Mouse (Mus musculus) neural tube, embryonic 14.5 days (tissue): ENCODE measurements around the gene Tmem184b. TPM values are rescaled to one million over a fixed set of nuclear protein-coding genes. Genes with fewer than 3 reads are reported as not detected.

ENCODE experiments used
- ATAC-seq: fragments of 200-750 bp; cut with Nextera tagmentation; 2 replicates; pipeline ENCODE4 v1.8.0; 2017; ENCODE audit warnings: low read depth, mild to moderate bottlenecking, moderate TSS enrichment, moderate library complexity
- H3K27ac ChIP-seq: fragments of 300-500 bp; sonication (generic); 2 replicates; pipeline ENCODE4 v1.5.1; 2014; ENCODE audit warnings: low read depth, mild to moderate bottlenecking, control low read depth, low read length, moderate library complexity, mixed read lengths
- H3K27me3 ChIP-seq: fragments of 300-500 bp; sonication (generic); 2 replicates; pipeline ENCODE4 v1.6.1; 2014; ENCODE audit warnings: low read length; ENCODE audit not compliant: control insufficient read depth, insufficient read depth
- H3K36me3 ChIP-seq: fragments of 300-500 bp; sonication (generic); 2 replicates; pipeline ENCODE4 v1.6.1; 2014; ENCODE audit warnings: low read length, mixed read lengths; ENCODE audit not compliant: control insufficient read depth, insufficient read depth
- H3K4me1 ChIP-seq: fragments of 300-500 bp; sonication (generic); 2 replicates; pipeline ENCODE4 v1.6.1; 2014; ENCODE audit warnings: low read length; ENCODE audit not compliant: control insufficient read depth, insufficient read depth
- H3K4me2 ChIP-seq: fragments of 300-500 bp; sonication (generic); 2 replicates; pipeline ENCODE4 v1.6.1; 2014; ENCODE audit warnings: mild to moderate bottlenecking, low read depth, low read length, control low read depth
- H3K4me3 ChIP-seq: fragments of 300-500 bp; sonication (generic); 2 replicates; pipeline ENCODE4 v1.5.1; 2014; ENCODE audit warnings: low read depth, low read length, control low read depth, mixed read lengths
- H3K9ac ChIP-seq: fragments of 300-500 bp; sonication (generic); replicated peaks from 2 replicates; pipeline ENCODE4 v1.6.1; 2014; ENCODE audit warnings: low read depth, mild to moderate bottlenecking, control low read depth, low read length, mixed read lengths
- H3K9me3 ChIP-seq: fragments of 300-500 bp; sonication (generic); 2 replicates; pipeline ENCODE4 v1.6.1; 2016; ENCODE audit warnings: low read length; ENCODE audit not compliant: control insufficient read depth
- WGBS: fragments of 180-500 bp; shearing (Covaris S2); extraction: QIAGEN DNeasy Blood & Tissue Kit; methylation state at CpG from one replicate; pipeline ENCODE4 v1.1.7; 2014; 5-methylcytosine and 5-hydroxymethylcytosine counted together
- polyA plus RNA-seq: library from polyadenylated mRNA; unstranded; fragments of >200 nt; fragmentation: Nextera tagmentation; extraction: Ambion mirVana; gene quantifications from 2 replicates; pipeline ENCODE4 v1.2.1, GENCODE M21; 2014

The Tmem184b gene
- polyA plus RNA-seq, 1 experiment from 2014 or later, result 31.2 TPM

DNA sequence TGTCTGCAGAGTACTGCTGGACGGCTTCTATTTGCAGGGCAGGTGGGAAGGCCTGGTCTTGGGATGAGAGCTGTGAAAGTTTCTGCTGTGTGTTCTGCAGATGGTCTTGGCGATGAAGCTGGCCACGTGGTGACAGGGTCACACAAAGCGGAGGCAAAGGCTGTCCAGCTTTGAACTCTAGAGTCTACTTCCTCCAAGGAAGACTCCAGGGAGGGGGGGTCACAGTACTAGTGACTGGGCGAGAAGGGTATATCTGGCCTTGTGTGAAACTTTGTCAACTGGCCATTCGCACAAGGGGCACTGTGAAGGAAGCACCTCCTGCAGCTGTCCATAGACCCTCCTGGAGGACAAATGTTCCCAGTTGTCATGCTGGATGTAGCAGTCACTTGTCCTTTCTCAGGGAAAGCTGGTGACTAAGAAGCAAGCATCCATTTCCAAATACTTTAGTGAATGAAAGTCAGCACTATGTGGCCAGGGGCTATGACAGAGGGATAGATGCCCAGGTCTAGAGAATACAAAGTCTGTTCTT lies 19.4 kb upstream of the Tmem184b start:
- H3K27me3 ChIP-seq, result no peaks in the 10 kb centered on the region
- ATAC-seq, result no peak
- 85% methylated on average over 6 of the region's 6 CpGs for WGBS
- H3K4me1 ChIP-seq, result no peaks in the 10 kb centered on the region
- no peak overlapping the region for H3K4me3 ChIP-seq
- no peak overlapping the region for H3K9ac ChIP-seq
- no peaks in the 10 kb centered on the region for H3K9me3 ChIP-seq
- no peak overlapping the region for H3K27ac ChIP-seq
- H3K4me2 ChIP-seq, result no peak overlapping the region
- H3K36me3 ChIP-seq, result peaks cover 98% of the 10 kb centered on the region

- Histone ChIP-seq H3K27me3 (no peaks in the 10 kb centered on the region), H3K4me2 (no peak overlapping the region), H3K4me3 (no peak overlapping the region), H3K4me1 (no peaks in the 10 kb centered on the region), H3K9ac (no peak overlapping the region), H3K9me3 (no peaks in the 10 kb centered on the region), H3K36me3 (peaks cover 63% of the 10 kb centered on the region), H3K27ac (no peak overlapping the region)
- no peak for ATAC-seq
- 89% methylated on average over 11 of the region's 11 CpGs for WGBS
These were observed 15.3 kb upstream of the Tmem184b start for GRCm38 (mm10) chr15:79418677-79419076.

- H3K4me2 ChIP-seq, result no peak overlapping the region
- no peaks in the 10 kb centered on the region for H3K27me3 ChIP-seq
- 94% methylated on average over 3 of the region's 3 CpGs for WGBS
- H3K9ac ChIP-seq, result no peak overlapping the region
- H3K4me3 ChIP-seq, result no peak overlapping the region
- no peaks in the 10 kb centered on the region for H3K9me3 ChIP-seq
- H3K4me1 ChIP-seq, result no peaks in the 10 kb centered on the region
- peaks cover 59% of the 10 kb centered on the region for H3K36me3 ChIP-seq
- no peak for ATAC-seq
- no peak overlapping the region for H3K27ac ChIP-seq
These were observed 14.9 kb upstream of the Tmem184b start for GRCm38 (mm10) chr15:79418265-79418664.

- Histone ChIP-seq H3K4me3 (no peak overlapping the region), H3K9me3 (no peaks in the 10 kb centered on the region), H3K4me1 (no peaks in the 10 kb centered on the region), H3K36me3 (peaks cover 50% of the 10 kb centered on the region), H3K27me3 (no peaks in the 10 kb centered on the region), H3K27ac (no peak overlapping the region), H3K4me2 (no peak overlapping the region), H3K9ac (no peak overlapping the region)
- no peak for ATAC-seq
- 98% methylated on average over 3 of the region's 3 CpGs for WGBS
These were observed 14.0 kb upstream of the Tmem184b start for GRCm38 (mm10) chr15:79417379-79417778.

GRCm38 (mm10) chr15:79416460-79417085 lies 13.2 kb upstream of the Tmem184b start:
- H3K4me3 ChIP-seq, result no peak overlapping the region
- WGBS, result 96% methylated on average over 10 of the region's 10 CpGs
- H3K9me3 ChIP-seq, result no peaks in the 10 kb centered on the region
- no peak for ATAC-seq
- no peak overlapping the region for H3K9ac ChIP-seq
- no peak overlapping the region for H3K27ac ChIP-seq
- no peaks in the 10 kb centered on the region for H3K4me1 ChIP-seq
- H3K36me3 ChIP-seq, result peaks cover 42% of the 10 kb centered on the region
- no peak overlapping the region for H3K4me2 ChIP-seq
- no peaks in the 10 kb centered on the region for H3K27me3 ChIP-seq

DNA sequence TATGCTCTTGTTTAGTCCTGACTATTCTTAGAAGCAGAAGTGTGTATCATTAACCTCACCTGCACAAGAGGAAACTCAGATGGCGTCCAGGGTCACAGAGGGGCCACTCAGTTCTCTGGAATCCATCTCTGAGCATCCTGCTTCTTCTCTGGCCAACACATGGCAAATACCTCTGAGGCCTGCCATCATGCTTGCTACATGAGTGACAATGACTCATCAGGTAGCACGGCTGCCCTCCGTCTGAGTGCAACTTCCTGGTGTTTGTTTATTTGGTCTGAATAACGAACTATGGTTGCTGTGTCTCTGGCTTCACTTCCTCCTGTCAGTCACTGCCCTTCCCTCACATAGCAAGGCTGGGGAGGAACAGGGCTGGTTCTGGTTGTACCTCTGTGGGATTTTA lies 11.1 kb upstream of the Tmem184b start:
- WGBS, result 75% methylated on average over 4 of the region's 4 CpGs
- H3K4me3 ChIP-seq, result no peak overlapping the region
- no peak overlapping the region for H3K27ac ChIP-seq
- H3K4me2 ChIP-seq, result no peak overlapping the region
- H3K36me3 ChIP-seq, result peaks cover 21% of the 10 kb centered on the region
- no peak for ATAC-seq
- no peak overlapping the region for H3K9ac ChIP-seq
- no peaks in the 10 kb centered on the region for H3K27me3 ChIP-seq
- H3K4me1 ChIP-seq, result no peaks in the 10 kb centered on the region
- H3K9me3 ChIP-seq, result no peaks in the 10 kb centered on the region

- WGBS, result 86% methylated on average over 8 of the region's 8 CpGs
- Histone ChIP-seq H3K4me3 (no peak overlapping the region), H3K9me3 (no peaks in the 10 kb centered on the region), H3K27ac (no peak overlapping the region), H3K9ac (no peak overlapping the region), H3K27me3 (no peaks in the 10 kb centered on the region), H3K36me3 (peaks cover 14% of the 10 kb centered on the region; the same call in 1 of the 2 replicates), H3K4me2 (no peak overlapping the region), H3K4me1 (no peaks in the 10 kb centered on the region)
- no peak for ATAC-seq
These were observed 10.4 kb upstream of the Tmem184b start for GRCm38 (mm10) chr15:79413802-79414201.

DNA sequence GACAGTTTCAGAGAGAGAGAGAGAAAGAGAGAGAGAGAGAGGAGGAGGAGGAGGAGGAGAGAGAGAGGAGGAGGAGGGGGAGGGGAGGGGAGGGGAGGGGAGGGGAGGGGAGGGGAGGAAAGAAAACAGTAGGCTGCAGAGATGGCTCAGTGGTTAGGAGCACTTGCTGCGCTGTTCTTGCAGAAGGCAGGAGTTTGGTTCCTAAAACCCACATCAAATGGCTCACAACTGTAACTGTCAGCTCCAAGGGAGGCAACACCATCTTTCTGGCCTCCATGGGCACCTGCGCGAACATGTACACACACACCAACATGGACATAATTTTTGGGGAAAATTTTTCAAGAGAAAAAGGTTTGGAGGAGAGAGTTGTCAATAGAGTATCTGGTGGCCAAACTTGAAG lies 9.8 kb upstream of the Tmem184b start:
- Histone ChIP-seq H3K4me3 (no peak overlapping the region), H3K4me1 (no peaks in the 10 kb centered on the region), H3K36me3 (peaks cover 8% of the 10 kb centered on the region; the same call in 1 of the 2 replicates), H3K27me3 (no peaks in the 10 kb centered on the region), H3K4me2 (no peak overlapping the region), H3K27ac (no peak overlapping the region), H3K9ac (no peak overlapping the region), H3K9me3 (no peaks in the 10 kb centered on the region)
- WGBS, result 94% methylated on average over 3 of the region's 3 CpGs
- no peak for ATAC-seq

DNA sequence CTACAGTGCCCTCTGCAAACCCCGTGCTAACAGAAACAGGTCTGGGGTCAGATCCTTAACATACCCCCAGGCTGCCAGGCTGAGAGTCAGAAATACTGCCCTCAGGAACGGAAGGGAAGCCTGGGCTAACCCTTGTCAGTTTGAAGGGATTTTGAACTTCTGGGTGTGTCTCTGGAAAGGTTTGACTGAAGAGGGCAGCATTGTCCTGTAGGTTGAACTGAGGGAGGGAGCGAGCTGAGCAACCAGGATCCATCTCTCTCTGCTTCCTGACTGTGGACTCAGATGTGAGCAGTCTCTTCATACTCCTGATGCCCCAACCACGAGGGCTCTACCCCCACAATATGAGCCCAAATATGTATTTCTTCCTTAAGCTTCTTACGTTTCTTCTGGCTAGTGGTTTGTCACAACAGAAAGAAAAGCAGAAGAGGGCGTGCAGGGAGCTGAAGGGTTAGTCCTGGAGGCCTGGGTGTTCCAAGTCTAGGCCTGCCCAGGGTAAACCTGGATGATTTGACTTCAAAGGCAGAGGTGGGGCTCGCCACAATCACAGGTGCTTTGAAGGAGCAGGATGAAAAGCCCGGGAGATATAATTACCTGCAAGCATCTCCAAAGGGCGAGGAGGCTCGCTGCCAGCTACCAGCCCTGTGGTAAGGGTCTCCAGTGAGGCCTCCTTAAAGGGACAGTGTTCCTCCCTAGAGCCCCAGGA lies 8.1 kb upstream of the Tmem184b start:
- 70% methylated on average over 10 of the region's 10 CpGs for WGBS
- Histone ChIP-seq H3K4me2 (no peak overlapping the region), H3K9ac (no peak overlapping the region), H3K4me1 (no peaks in the 10 kb centered on the region), H3K27ac (no peak overlapping the region), H3K27me3 (no peaks in the 10 kb centered on the region), H3K4me3 (no peak overlapping the region), H3K9me3 (no peaks in the 10 kb centered on the region), H3K36me3 (no peaks in the 10 kb centered on the region)
- ATAC-seq, result no peak
